In genomic region chr11:49891993-49892392, GRCm38 (mm10) we compare ENCODE assay signal across 27 mouse cellular contexts. TPM values are rescaled to one million over a fixed set of nuclear protein-coding genes. Genes with fewer than 3 reads are reported as not detected.
"Had no signal": no experiment of that assay in that cellular context is flagged by ENCODE, and none has a peak within 500 bp of the region (broad histone marks: within the 10 kb centered on the region; RNA-seq: fewer than 3 reads in every experiment).

No protein-coding gene starts in this region.

- H3K9me3 ChIP-seq: heart, embryonic 13.5 days; heart, embryonic 15.5 days; hindbrain, embryonic 13.5 days; hindbrain, embryonic 15.5 days; intestine, embryonic 15.5 days; limb, embryonic 10.5 days; limb, embryonic 12.5 days; liver, embryonic 13.5 days had no signal

- H3K9ac ChIP-seq: heart, embryonic 13.5 days; heart, embryonic 15.5 days; hindbrain, embryonic 13.5 days; hindbrain, embryonic 15.5 days; intestine, embryonic 15.5 days; limb, embryonic 12.5 days; liver, embryonic 13.5 days had no signal

- H3K4me3 ChIP-seq: gastrocnemius, adult 2 months; heart, embryonic 13.5 days; heart, embryonic 15.5 days; hindbrain, embryonic 13.5 days; hindbrain, embryonic 15.5 days; intestine, embryonic 15.5 days; layer of hippocampus, adult 2 months; left cerebral cortex, adult 2 months; limb, embryonic 10.5 days; limb, embryonic 12.5 days; liver, embryonic 13.5 days had no signal

- H3K27ac ChIP-seq: gastrocnemius, adult 2 months; heart, embryonic 13.5 days; heart, embryonic 15.5 days; hindbrain, embryonic 13.5 days; hindbrain, embryonic 15.5 days; hindbrain, postnatal 0 days; intestine, embryonic 15.5 days; layer of hippocampus, adult 2 months; left cerebral cortex, adult 2 months; limb, embryonic 10.5 days; limb, embryonic 12.5 days; liver, embryonic 13.5 days had no signal

- DNase-seq: gastrocnemius, adult 2 months; gastrocnemius, postnatal 10 days; gastrocnemius, postnatal 25 days; heart, adult 18-20 months; heart, postnatal 14 days; heart, postnatal 36 days; kidney, adult 18-20 months; kidney, adult 8-10 months; kidney, postnatal 10 days; kidney, postnatal 25 days; kidney, postnatal 4 days; liver, embryonic 13.5 days had no signal

- H3K27me3 ChIP-seq: hindbrain, embryonic 13.5 days; hindbrain, embryonic 15.5 days; intestine, embryonic 15.5 days; limb, embryonic 12.5 days had no signal

- ATAC-seq: hindbrain, postnatal 0 days; intestine, embryonic 15.5 days; intestine, postnatal 0 days had no signal

- H3K4me1 ChIP-seq: heart, embryonic 15.5 days; hindbrain, embryonic 13.5 days; hindbrain, embryonic 15.5 days; intestine, embryonic 15.5 days; limb, embryonic 10.5 days; limb, embryonic 12.5 days had no signal

- H3K4me2 ChIP-seq: heart, embryonic 11.5 days; heart, embryonic 13.5 days; heart, embryonic 15.5 days; hindbrain, embryonic 13.5 days; hindbrain, embryonic 15.5 days; intestine, embryonic 15.5 days; limb, embryonic 12.5 days; liver, embryonic 13.5 days had no signal

- H3K36me3 ChIP-seq: intestine, embryonic 15.5 days; limb, embryonic 12.5 days had no signal

RNA-seq across cellular contexts. Expression of gene Rasgef1c, which starts 9.6 kb away (rescaled TPM):
- total RNA-seq: liver, adult 2 months had no signal
- polyA plus RNA-seq: heart, embryonic 13.5 days; heart, postnatal 0 days; kidney, embryonic 14.5 days; liver, adult 2 months; liver, embryonic 13.5 days had no signal
